Mouse (Mus musculus) limb, embryonic 14.5 days (tissue): Measurements from ENCODE around the gene Ebf1. TPM values are rescaled to one million over a fixed set of nuclear protein-coding genes. Genes with fewer than 3 reads are reported as not detected.

ENCODE experiments used
- ATAC-seq: fragments of 200-750 bp; cut with Nextera tagmentation; 2 replicates; pipeline ENCODE4 v1.8.0; 2017; ENCODE audit warnings: low read depth, moderate number of reproducible peaks, moderate TSS enrichment; ENCODE audit not compliant: low FRiP score
- DNase-seq: peaks from one replicate; pipeline ENCODE4 v3.0.0-alpha.2; 2015; ENCODE audit warnings: low spot score
- H3K27ac ChIP-seq: fragments of 300-500 bp; sonication (generic); replicated peaks from 2 replicates; pipeline ENCODE4 v1.5.1; 2014; ENCODE audit warnings: low read depth, mild to moderate bottlenecking, low read length, moderate library complexity, mixed read lengths
- H3K27me3 ChIP-seq: fragments of 300-500 bp; sonication (generic); 2 replicates; pipeline ENCODE4 v1.6.1; 2014; ENCODE audit warnings: low read length, mixed read lengths; ENCODE audit not compliant: control insufficient read depth, insufficient read depth
- H3K36me3 ChIP-seq: fragments of 300-500 bp; sonication (generic); 2 replicates; pipeline ENCODE4 v1.6.1; 2014; ENCODE audit warnings: mild to moderate bottlenecking, low read length, moderate library complexity, mixed read lengths; ENCODE audit not compliant: control insufficient read depth, insufficient read depth
- H3K4me1 ChIP-seq: fragments of 300-500 bp; sonication (generic); 2 replicates; pipeline ENCODE4 v1.6.1; 2014; ENCODE audit warnings: antibody characterized with exemption, low read length, mixed read lengths; ENCODE audit not compliant: control insufficient read depth, insufficient read depth
- H3K4me2 ChIP-seq: fragments of 300-500 bp; sonication (generic); replicated peaks from 2 replicates; pipeline ENCODE4 v1.6.1; 2014; ENCODE audit warnings: low read depth, mild to moderate bottlenecking, low read length, moderate library complexity; ENCODE audit not compliant: severe bottlenecking
- H3K4me3 ChIP-seq: fragments of 300-500 bp; sonication (generic); replicated peaks from 2 replicates; pipeline ENCODE4 v1.5.1; 2014; ENCODE audit warnings: low read length
- H3K9ac ChIP-seq: fragments of 300-500 bp; sonication (generic); 2 replicates; pipeline ENCODE4 v1.6.1; 2014; ENCODE audit warnings: mild to moderate bottlenecking, low read depth, low read length, moderate library complexity; ENCODE audit not compliant: severe bottlenecking
- H3K9me3 ChIP-seq: fragments of 300-500 bp; sonication (generic); 2 replicates; pipeline ENCODE4 v1.6.1; 2016; ENCODE audit warnings: low read length; ENCODE audit not compliant: control insufficient read depth
- POLR2A ChIP-seq: fragments of 200-500 bp; IDR thresholded peaks from 2 replicates; pipeline ENCODE4 v1.8.0; 2012; ENCODE audit warnings: inconsistent platforms, mild to moderate bottlenecking, moderate library complexity, borderline replicate concordance; ENCODE audit not compliant: insufficient read depth, insufficient read length; ENCODE audit errors: extremely low read depth
- WGBS: fragments of 180-500 bp; shearing (Covaris S2); extraction: QIAGEN DNeasy Blood & Tissue Kit; methylation state at CpG from one replicate; pipeline ENCODE4 v1.1.7; 2014; 5-methylcytosine and 5-hydroxymethylcytosine counted together
- polyA plus RNA-seq, 2 experiments: library from polyadenylated mRNA; depleted of rRNA in 1 of 2; stranded (reverse) in 1 of 2; unstranded in 1 of 2; fragments of >200 nt; fragmentation: Nextera tagmentation in 1 of 2; extraction: Ambion mirVana in 1 of 2; gene quantifications; 2 replicates each; pipeline versions ENCODE4 v1.2.1 to v1.2.3; 2012 to 2014

Gene Ebf1
- polyA plus RNA-seq, 2 experiments: 42.9 to 71.4 TPM

- no peak for TF ChIP-seq POLR2A
- ATAC-seq: no peak
- H3K27me3 ChIP-seq: no peaks in the 10 kb centered on the region
- no peaks in the 10 kb centered on the region for H3K9me3 ChIP-seq
- DNase-seq: no peak
- H3K9ac ChIP-seq: no peak overlapping the region
- WGBS: 82% methylated on average over 4 of the region's 4 CpGs
- no peak overlapping the region for H3K27ac ChIP-seq
- peaks cover 13% of the 10 kb centered on the region; the same call in 1 of the 2 replicates for H3K4me1 ChIP-seq
- no peak overlapping the region for H3K4me3 ChIP-seq
- no peak overlapping the region for H3K4me2 ChIP-seq
- no peaks in the 10 kb centered on the region for H3K36me3 ChIP-seq
Measured at GRCm38 (mm10) chr11:44808855-44809546, 191.9 kb downstream of the Ebf1 start.

GRCm38 (mm10) chr11:44811007-44811406 is 193.9 kb downstream of the Ebf1 start:
- Histone ChIP-seq H3K4me1 (peaks cover 12% of the 10 kb centered on the region; the same call in 1 of the 2 replicates), H3K9ac (no peak overlapping the region), H3K36me3 (no peaks in the 10 kb centered on the region), H3K4me3 (no peak overlapping the region), H3K27me3 (no peaks in the 10 kb centered on the region), H3K27ac (no peak overlapping the region; the same call in 1 of the 2 replicates), H3K9me3 (no peaks in the 10 kb centered on the region), H3K4me2 (no peak overlapping the region)
- WGBS: 40% methylated on average over 6 of the region's 6 CpGs
- ATAC-seq (no peak), DNase-seq (no peak)
- TF ChIP-seq POLR2A: no peak

- Histone ChIP-seq H3K36me3 (no peaks in the 10 kb centered on the region), H3K4me2 (no peak overlapping the region), H3K9me3 (no peaks in the 10 kb centered on the region), H3K4me1 (0 out of 2 replicates have a peak, but pooled peaks cover 6% of the 10 kb centered on the region), H3K9ac (no peak overlapping the region), H3K4me3 (no peak overlapping the region), H3K27me3 (no peaks in the 10 kb centered on the region), H3K27ac (no peak overlapping the region)
- TF ChIP-seq POLR2A: no peak
- no peak for DNase-seq
- WGBS: 91% methylated on average over 5 of the region's 5 CpGs
- ATAC-seq: no peak
Measured at GRCm38 (mm10) chr11:44812193-44812746, 195.2 kb downstream of the Ebf1 start.

- DNase-seq: no peak
- Histone ChIP-seq H3K27me3 (no peaks in the 10 kb centered on the region), H3K9ac (no peak overlapping the region), H3K4me1 (0 out of 2 replicates have a peak, but pooled peaks cover 6% of the 10 kb centered on the region), H3K36me3 (no peaks in the 10 kb centered on the region), H3K27ac (no peak overlapping the region), H3K4me3 (no peak overlapping the region), H3K4me2 (no peak overlapping the region), H3K9me3 (no peaks in the 10 kb centered on the region)
- WGBS: 59% methylated on average over 7 of the region's 7 CpGs
- TF ChIP-seq POLR2A: no peak
- ATAC-seq: no peak
Measured at GRCm38 (mm10) chr11:44813534-44813933, 196.4 kb downstream of the Ebf1 start.

GRCm38 (mm10) chr11:44814847-44815246 is 197.7 kb downstream of the Ebf1 start:
- Histone ChIP-seq H3K9me3 (no peaks in the 10 kb centered on the region), H3K9ac (no peak overlapping the region), H3K4me3 (no peak overlapping the region), H3K4me2 (no peak overlapping the region), H3K27me3 (no peaks in the 10 kb centered on the region), H3K4me1 (0 out of 2 replicates have a peak, but pooled peaks cover 6% of the 10 kb centered on the region), H3K27ac (no peak overlapping the region), H3K36me3 (no peaks in the 10 kb centered on the region)
- TF ChIP-seq POLR2A: no peak
- 66% methylated on average over 5 of the region's 5 CpGs for WGBS
- ATAC-seq (no peak; the same call in 1 of the 2 replicates), DNase-seq (no peak)
